Mouse (Mus musculus) frontal cortex, adult (tissue): Measurements from ENCODE around the gene Supt3.

Experiments used
- ATAC-seq: cut with Nextera tagmentation; 2 replicates; pipeline ENCODE4 v1.9.2; 2017; ENCODE audit warnings: mild to moderate bottlenecking, moderate library complexity, mixed read lengths; ENCODE audit not compliant: low TSS enrichment

Gene Supt3

GRCm38 (mm10) chr17:44776738-44777270, at the start of gene Supt3:
Supt3 (plus strand) TSS chr17:44777152.
- peak; percentile 92 for ATAC-seq

GRCm38 (mm10) chr17:44727675-44728074, 49.3 kb upstream of the Supt3 start:
- ATAC-seq: no peak

DNA sequence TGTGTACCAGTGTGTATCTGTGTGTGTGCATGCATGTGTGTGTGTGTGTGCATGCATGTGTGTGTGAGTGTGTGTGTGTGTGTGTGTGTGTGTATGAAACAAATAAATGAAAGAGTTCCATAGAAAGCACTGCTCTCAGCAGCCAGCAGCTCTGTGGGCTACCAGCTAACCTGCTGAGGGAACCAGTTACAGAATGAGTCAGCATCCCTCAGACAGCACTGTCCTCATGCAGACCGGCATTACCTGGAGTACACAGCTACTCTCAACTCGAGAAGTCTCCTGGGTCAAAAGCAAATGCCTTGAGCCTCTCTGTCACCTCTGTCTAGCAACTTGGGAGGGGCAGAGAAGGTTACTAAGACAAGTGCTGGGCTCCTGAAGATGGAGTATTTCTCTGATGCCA, 48.5 kb upstream of the Supt3 start:
- ATAC-seq: peak; percentile 64; the same call in 1 of the 2 replicates

GRCm38 (mm10) chr17:44733544-44734310, 43.2 kb upstream of the Supt3 start:
- no peak for ATAC-seq

- ATAC-seq: peak; percentile 13; the same call in 1 of the 2 replicates
These were observed 42.3 kb upstream of the Supt3 start for GRCm38 (mm10) chr17:44734501-44735222.

DNA sequence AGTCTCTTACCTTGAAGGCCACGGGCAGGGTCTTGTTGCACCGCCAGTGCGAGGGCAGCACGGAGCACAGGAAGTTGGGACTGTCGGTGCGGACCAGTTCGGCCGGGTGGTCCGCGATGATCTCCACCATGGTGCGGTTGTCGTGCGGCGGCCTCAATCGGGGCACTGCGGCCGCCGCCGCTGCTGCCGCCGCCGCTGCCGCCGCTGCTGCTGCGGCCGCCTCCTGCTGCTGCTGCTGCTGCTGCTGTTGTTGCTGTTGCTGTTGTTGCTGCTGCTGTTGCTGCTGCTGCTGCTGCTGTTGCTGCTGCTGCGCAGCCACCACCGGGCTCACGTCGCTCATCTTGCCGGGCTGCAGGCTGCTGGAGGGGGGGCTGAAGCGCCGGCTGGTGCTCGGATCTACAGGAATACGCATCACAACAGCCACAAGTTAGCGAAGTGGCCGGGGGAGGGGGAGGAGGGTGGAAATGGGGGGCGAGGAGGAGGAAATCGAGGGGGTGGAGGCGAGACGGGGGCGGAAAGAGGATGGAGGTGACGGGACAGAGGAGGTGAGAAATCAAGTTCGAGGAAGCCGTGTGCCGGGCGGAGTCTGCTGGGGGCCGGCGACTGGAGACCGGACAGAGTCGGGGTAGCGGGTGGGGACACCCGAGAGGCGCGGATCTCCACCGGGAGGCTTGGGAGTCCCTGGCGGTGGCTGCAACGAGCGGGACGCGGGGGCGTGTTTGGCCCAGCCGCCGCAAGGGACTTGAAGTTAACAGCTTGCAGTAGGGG, 41.5 kb upstream of the Supt3 start:
- ATAC-seq: peak; percentile 18; the same call in 1 of the 2 replicates

- peak; percentile 60 for ATAC-seq
These were observed 40.9 kb upstream of the Supt3 start for GRCm38 (mm10) chr17:44735991-44736561.

DNA sequence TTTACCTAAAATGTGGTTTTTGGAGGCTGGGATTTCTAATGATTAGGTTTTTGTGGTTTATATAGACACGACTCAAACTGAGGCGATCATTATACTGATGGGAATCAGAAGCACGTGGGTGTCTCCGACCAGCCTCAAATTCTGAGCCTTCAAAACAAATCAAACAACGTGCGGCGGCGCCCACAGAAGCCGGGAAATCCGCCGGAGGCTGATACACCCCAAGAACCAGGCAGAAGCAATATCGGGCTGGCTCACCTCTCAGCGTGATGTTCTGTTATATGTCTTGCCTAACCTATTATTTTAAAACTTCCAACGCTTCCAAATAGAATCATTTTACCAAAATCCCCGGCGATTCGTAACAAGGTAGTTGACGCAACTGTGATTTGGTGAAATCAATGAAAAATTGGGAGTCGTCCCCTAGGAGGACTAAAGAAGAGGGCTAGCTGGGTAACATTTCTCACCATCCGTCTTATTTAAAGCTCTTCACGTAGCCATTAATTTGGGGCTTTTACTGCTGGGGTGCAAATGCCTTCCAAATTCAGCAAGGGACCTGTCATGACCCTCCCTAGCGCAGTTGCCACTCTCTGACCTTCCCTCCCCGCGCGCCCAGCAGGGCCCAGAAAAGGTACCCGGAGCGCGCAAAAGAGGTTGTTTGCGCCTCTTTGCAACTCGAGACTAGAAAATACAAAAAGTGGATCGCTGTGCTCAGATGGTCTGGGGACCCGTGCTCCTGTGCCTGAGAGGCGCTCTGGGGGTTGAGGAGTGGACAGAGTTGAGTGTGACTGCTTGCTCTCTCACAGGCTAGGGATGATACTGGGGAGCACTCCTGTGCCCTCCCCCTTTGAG, 39.5 kb upstream of the Supt3 start:
- ATAC-seq: 0 out of 2 replicates have a peak, but pooled peaks have one; percentile 1

DNA sequence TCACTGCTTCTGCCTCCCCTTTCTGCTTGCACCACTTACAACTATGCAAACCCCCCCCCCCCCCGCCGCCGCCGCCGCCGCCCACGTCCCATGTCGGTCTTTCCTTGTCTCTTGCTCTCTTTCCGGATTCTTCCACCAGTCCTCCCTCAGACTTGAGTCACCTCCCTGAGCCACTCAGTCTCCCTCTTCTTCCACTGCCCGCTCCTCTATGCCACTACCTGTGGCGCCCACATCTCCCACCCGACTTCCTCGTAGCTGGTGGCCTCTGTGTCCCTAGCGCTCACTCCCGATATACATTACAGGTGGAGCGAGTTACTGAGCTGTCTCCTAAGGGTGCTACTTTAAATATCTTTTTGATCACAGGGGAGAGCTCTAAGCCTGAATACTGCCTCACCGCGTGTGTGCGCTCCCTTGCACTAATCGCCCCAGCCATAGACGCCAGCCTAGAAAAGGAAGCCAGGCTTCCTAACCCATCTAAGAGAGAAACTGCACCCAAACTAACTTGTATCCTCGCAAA, 38.8 kb upstream of the Supt3 start:
- ATAC-seq: peak; percentile 8; the same call in 1 of the 2 replicates

DNA sequence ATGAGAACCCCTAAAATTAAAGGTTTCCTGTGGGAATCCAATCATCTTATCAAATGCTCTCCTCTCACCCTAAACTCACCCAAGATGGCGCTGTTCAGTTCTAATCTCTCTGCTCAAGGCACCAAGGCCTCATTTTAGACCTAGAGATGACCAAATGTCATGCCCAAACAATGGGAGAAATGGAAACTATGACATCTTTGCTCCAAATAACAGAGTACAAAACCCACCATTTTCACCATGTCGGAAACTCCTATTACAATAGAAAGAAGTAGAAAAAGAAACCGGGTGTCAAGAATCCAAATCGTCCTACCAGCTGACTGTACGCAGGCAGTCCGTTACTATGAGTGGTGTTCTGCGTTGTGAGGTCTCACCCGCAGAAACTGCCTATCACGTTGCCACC, 34.7 kb upstream of the Supt3 start:
- ATAC-seq: no peak

DNA sequence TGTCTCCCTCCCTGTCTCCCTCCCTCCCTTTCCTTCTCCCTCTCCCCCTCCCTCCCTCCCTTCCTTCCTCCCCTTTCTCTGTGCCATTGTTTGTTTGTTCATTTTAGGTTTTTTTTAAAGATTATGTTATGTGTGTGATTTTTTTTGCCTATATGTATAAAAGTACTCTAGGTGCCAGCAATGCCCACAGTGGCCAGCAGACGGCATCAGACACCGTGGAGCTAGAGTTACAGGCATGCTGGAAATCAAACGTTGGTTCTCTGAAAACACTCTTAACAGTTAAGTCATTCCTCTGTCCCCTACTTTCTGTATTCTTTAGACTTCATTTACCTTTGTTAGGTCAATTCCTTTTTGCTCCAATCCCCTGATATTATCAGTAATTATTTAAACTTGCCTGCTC, 33.2 kb upstream of the Supt3 start:
- ATAC-seq: no peak

DNA sequence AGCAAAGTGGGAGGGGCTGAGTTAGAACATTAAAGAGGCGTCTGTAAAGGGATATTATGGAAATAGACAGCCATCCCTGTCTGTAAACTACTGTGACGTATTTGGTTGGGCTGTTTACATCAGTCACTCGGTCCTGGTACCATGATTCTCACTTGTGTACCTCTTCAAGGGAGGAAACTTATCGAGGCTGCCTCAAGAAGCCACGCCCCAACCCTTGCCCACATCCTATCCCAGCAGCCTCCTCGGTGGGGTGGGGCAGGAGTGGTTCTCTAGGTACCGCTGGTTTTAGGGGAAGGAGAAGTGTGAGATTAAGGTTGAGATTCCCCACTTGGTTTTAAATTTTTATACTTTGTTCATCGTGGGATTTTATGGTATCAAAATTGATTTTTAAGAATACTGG, 31.6 kb upstream of the Supt3 start:
- ATAC-seq: no peak

DNA sequence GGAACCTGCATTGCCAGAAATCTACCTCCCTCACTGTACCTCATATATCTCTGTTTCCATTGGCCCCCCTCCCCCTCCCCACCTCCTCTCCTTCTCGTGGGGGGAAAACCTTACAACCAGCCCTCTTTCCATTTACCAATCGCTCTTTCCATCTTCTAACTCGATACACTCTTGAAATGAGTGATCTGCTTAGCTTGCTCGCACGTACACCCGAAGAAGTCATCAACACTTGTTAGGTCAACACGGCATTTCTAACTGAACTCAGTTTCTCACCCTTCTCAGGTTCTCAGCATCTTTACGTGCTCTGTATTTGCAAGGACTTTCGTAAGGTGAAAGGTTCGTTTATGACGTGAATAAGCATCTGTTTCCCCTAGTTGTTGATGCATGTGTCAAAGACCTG, 10.6 kb upstream of the Supt3 start:
- ATAC-seq: no peak

DNA sequence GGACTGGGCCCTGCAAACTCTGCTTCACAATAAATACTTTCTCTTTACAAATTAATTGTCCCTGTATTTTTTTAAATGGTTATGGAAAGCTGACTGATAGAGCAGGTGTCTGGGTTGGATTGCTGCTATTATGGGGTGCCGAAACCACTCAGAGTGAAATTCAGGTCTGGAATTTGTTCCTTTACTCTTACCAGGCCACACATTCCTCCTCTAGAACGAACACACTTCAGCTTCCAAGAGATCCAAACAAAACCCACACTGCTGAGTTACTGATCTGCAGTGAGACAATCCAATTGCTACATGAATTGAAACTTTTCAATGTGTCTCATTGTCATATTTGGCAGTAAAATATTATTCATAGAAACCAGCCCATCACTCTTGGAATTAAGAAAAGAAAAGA, 10.0 kb upstream of the Supt3 start:
- ATAC-seq: no peak

GRCm38 (mm10) chr17:44767375-44767774, 9.6 kb upstream of the Supt3 start:
- no peak for ATAC-seq

GRCm38 (mm10) chr17:44768522-44768921, 8.4 kb upstream of the Supt3 start:
- no peak for ATAC-seq

GRCm38 (mm10) chr17:44770871-44771270, 6.1 kb upstream of the Supt3 start:
- no peak; the same call in 1 of the 2 replicates for ATAC-seq

DNA sequence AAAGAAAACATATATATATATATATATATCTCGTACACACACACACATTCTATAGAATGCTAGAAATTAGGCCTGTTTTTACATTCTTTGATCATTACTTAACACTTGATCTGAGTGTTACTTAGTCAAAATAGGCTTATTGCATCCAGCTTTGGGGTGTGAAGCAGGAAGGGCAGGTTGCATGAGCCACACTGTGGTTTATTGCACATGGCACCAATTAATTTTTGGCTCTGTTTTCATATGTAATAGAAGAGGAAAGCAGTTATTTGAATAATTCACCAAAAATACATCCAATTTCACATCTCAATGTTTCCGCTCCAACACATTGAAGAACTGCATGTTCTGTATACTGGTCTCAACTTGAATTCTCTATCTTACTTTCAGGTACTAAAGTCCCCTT, 4.4 kb upstream of the Supt3 start:
- no peak for ATAC-seq

- ATAC-seq: peak; percentile 86
These were observed 419 bp downstream of the Supt3 start for GRCm38 (mm10) chr17:44777337-44777804.

DNA sequence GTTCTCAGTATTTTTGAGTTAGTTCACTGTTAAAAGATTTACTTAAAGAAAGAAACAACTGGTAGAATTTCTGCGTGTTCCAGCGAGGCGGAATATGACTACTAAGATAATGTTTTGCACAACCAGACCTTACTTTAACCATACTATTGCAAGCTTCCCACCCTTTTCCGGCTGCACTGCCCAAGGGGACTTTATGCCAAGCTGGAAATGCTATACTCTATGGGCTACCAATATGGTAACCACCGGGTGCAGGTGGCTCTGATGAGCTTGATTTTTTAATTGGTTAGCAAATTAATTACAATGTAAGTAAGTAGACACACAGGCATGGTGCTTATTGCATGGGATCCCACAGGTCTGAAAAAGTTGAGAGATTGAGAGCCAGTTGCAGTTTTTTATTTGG, 1.2 kb downstream of the Supt3 start:
- ATAC-seq: no peak
